Mouse (Mus musculus) thymus, postnatal 4 days (tissue): ENCODE data around the gene Actn1.
"Not testable (repeated sequence)": the region's sequence is repeated elsewhere in the genome, so short reads cannot be mapped to it uniquely, and the experiment has no call there.

ENCODE experiments used
- DNase-seq: peaks from one replicate; pipeline ENCODE4 v3.0.0; 2021

The Actn1 gene

DNA sequence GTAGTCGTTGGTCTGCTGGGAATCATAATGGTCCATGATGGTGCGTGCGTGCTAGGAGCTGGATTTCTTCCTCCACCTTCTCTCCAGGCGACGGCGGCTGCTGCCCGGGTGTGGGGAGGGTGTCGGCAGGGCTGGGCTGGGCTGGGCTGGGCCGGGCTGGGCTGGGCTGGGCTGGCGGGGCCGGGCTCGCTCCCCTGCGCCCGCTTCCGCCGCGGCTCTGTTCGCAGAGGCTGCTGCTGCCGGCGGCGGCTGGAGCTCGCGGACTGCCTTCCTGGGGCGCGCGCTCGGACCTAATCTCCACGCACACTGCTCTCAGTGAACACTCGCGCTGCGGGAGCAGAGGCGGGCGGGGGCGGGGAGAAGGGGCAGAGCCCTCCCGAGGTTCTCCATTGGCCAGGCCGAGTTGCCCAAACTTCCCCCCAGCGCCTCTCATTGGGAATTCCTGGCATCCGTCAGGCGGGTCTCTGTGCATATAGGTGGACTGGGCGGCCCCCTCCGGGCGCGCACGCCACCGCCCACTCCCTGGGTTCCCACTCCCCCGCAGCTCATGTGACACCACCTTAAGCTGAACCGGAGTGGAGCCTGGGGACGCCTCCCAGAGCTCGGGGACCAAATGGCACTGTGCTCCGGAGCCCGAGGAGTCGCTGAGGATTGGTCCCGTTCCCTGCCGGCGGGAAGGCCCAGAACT lies at the start of gene Actn1:
TSS of gene Actn1 (minus strand) at position 316 of the 688 bp plus-strand sequence.
- DNase-seq: peak; percentile 85

DNA sequence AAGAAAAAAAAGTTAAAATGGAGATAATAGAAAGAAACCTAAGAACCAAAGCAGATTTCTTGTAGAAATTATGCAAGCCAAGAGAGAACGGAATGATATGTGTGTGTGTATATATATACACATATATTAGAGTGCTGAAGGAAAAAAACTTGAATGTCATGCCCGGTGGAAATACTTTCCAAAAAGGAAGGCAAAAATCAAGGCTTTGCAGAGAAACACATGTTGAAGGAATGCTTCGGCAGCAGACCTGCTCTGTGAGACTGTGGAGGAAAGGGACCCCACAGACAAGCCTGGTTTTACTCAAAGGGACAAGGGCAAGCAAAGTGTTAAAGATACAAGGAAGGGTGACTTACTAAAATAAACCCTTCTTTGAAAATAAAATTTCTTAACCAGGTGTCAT lies 47.4 kb upstream of the Actn1 start:
- DNase-seq: no peak

DNA sequence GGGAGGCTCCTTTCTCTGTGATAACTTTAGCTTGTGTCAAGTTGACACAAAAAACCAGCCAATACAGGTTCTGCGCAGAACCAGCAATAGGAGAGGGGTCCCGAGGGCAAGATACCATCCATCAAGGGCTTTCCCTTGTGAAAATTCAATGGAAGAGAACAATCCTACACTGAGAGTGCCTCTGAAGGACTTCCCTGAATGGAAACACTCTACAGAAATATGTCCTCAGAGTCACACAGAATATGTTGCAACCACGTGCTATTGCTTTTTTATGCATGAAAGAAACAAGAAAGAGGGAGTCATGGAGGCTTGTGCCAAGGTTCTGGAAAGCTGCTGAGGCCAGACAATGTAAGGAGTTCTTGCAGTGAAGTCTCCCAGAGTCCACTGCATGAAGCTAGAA lies 44.3 kb upstream of the Actn1 start:
- no peak for DNase-seq

DNA sequence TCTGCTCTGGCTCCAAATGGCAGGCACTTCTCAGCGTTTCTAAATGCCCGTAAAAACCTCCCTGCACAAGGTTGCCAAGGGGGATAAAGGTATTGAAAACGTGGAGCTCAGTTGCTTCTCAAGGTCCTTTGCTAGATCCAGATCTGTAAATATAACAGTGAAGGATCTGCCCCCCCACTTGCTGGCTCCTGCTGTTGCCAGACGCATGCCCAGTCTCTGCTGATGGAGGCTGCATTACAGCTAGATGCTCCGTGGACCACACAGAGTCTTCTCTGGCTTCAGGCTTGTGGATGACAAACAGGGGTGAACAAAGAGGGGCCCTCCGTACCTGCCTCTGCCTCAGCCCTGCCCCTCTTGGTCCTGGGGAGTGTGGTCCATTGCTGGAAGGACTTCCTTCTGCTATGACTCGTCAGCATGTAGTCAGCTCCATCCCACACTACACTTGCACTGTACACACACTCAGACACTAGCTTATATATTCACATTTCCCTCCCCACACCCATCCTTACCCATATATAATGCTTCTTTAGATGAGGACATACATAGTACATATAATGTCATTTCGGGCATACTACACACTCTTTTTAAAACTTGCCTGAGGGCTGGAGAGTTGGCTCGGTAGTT lies 40.8 kb upstream of the Actn1 start:
- DNase-seq: no peak

DNA sequence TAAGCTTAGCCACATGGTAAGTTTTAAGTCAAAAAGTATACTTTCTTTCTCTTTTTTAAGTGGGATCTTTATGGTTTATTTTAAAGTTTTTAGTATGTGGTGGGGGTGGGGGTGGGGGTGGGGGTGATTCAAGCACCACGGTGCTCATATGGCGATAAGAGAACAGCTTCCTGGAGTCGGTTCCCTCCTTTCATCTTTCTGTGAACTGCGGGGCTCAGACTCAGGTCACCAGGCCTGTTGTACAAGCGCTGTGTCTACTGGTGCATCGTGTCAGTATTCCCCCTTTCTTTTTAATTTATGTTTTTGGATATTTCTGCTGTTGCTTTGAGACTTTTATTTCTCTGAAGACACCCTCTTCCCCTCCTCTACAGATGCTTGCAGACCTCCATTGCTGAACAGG lies 38.5 kb upstream of the Actn1 start:
- peak; percentile 41 for DNase-seq

DNA sequence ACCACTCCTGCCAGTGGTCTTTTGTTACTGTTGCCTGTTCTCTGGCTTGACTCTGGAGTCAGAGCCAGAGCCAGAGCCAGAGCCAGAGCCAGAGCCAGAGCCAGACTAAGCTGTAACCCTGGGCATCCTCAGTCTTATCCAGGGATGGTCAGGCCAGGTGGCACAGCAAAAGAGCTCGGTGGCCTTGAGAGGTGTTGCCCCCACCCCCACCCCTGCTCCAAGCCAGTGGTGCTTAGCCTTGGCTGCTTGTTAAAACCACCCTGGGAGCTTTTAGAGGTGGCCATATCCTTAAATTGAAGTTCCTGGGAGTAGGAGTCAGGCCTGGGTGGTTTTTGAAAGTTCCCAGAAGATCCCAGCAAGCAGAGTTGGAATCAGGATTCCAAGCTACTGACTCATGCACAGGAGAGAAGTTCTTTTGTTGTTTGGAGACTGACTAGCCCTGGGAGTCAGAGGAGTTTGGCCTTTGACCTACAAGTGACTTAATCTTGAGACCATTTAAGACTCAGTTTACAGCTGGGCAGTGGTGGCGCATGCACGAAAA lies 31.8 kb upstream of the Actn1 start:
- no peak for DNase-seq

DNA sequence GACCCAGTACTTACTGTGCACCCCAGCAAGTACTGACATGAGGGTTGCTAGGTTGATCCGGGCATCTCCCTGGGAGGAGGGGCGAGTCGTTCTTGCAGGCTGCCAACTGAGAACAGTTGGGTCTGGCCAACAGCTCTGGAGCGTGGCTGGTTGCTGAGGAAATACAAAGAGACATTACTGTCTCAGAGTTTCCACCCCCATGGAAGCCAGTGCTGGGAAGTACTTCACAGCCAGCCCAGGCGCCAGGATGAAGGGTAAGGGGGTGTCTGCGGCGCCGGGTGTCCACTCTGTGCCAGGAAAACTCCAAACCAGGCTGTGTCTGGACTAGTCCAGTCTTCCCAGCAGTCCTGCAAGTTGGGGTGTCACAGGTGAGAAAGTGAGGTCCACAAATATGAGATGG lies 30.8 kb upstream of the Actn1 start:
- DNase-seq: no peak

DNA sequence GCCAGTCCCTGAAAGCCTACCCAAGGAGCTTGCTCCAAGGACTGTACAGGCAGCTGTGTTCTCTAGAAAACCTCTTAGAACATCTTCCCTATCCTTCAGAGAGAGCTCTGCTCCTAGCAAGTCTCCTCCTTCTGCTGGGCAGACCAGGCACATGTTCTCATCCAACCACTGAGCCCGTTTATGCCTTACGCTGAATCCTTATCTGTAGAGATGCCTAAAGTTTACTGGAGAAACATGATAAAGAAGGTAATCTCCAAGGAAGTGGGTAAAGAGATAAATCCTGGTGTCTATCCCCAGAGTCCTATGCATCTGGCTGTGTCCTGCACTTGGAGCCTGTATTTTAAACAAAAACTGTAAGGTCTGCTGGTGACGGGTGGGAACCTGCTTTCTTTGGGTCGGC lies 30.3 kb upstream of the Actn1 start:
- no peak for DNase-seq

DNA sequence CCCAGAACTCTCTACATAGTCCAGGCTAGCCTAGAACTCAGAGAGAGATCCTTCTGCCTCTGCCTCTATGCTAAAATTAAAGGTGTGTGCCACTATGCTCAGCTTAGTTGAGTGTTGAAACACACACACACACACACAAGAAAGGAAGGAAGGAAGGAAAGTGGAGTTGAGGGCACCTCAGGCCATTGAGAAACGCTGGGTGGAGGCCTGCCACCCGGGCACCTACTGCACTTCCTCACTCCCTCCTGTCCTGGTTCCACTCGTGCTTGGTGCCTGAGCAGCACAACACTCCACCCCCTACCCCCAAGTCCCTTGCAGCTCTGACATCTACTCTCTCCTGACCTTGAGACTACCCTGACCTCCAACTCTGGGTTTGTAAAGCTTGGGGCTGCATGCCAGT lies 29.6 kb upstream of the Actn1 start:
- DNase-seq: no peak

DNA sequence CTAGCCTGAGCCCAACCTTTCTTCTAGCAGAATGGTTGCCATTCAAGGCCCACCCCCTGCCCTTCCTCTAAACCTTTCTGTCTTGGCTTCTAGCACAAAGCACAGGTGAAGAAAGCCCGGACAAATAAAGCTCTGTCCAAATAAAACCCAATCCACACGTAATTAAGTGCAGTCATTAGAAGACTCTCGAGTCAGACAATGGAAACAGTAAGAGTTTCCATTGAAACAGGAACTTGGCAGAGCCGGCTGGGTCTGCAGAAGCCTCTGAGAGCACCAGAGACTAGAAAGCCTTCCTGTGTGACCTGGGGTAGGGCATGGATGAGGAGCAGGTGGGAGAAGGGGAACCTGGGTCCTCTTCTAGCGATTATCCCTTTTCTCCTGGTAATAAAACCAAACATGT lies 25.7 kb upstream of the Actn1 start:
- no peak for DNase-seq

DNA sequence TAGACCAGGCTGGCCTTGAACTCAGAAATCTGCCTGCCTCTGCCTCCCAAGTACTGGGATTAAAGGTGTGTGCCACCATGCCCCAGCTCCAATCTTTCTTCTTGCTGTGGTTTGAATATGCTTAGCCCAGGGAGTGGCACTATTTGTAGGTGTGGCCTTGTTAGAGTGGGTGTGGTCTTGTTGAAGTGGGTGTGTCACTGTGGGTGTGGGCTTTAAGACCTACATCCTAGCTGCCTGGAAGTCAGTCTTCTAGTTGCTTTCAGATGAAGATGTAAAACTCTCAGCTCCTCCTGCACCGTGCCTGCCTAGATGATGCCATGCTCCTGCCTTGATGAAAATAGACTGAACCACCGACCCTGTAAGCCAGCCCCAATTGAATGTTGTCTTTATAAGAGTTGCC lies 24.1 kb upstream of the Actn1 start:
- DNase-seq: not testable (repeated sequence)

DNA sequence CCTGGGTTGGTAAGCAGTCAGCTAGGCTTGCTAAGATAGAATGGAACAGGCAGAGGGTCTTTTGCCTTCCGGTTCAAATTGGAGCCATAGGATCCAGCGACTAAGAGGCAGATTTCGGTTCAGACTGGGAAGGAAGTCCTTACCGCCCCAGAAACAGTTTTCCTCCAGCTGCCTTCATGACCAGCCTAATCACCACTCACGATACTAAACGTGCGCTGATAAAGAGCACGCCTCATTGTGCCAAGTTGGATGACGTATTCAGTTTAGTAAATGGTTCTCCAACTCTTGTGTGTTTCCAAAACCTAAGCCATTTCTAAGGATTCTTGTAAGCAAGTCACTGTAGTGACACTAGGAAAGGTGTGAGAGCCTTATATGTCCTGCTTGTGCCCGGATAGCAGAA lies 18.7 kb upstream of the Actn1 start:
- DNase-seq: no peak

DNA sequence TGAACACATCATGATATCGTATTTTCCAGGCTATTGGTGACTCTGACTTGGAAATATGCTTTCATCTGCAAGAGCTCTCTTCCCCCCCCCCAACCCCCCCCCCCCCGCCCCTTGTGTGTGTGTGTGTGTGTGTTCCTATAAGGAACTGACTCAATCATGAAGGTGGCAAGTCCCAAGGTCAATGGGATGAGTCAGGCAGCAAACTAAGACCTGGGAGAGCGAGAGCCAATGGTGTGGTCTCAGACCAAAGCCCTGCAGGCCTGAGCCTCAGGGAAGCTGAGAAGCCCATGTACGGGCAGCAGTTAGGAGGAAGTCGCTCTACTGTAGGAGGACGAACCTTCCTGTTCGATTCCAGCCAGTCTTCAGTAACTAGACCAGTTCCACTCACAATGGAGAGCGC lies 17.3 kb upstream of the Actn1 start:
- no peak for DNase-seq

DNA sequence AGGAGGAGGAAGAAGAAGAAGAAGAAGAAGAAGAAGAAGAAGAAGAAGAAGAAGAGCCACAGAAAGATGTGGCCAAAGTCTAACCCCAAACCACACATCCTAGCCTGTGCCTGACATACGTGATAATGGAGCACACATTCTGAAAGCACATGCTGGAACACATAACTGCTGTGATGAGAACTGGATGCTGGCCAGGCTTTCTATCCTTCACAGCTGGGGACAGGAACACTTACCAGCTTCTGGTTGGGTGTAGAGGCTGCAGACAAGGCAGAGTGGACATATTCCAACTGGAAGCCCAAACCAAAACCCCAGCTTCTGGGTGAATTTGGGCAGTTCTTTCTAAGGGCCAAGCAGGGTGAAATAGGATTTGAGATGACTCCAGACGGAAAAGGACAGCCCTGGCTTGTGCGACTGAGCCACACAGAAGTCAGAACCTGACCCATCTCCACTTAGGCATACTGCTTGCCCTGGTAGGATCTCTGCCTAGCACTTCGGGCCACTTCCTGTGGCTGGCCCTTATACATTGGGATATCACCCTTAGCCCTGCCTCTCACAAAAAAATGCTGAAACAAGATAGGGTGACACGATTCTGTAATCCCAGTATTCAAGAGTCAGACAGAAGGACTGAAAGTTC lies 15.1 kb upstream of the Actn1 start:
- DNase-seq: no peak

DNA sequence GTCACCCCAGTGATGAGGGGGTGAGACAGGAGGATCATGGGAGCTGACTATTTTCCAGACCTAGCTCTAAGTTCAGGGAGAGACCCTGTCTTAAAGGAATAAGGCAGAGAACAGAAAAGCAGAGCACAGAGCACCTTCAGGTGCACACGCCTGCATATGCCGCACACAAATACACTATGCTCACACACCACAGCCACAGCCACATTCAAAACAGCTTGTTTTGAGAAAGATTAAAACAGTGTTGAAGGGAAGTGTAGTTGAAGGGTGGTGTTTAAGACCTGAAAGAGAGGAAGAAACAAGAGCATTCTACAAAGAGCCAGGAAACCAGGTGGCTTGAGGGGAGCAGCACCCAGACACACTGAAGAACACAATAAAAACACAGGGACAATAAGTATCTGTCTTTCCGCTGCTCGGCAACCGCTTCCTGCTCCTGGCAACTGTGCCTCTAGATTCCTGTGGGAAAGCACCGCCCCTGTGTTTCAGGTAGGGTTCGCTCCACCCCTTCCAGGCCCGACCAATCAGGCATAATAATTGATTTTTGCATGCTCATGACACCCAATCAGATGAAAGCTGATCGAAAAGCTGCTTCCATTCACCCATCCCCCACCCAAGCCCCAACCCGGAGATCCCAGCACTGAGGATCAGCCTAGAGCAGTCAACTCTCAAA lies 13.0 kb upstream of the Actn1 start:
- peak; percentile 83 for DNase-seq

DNA sequence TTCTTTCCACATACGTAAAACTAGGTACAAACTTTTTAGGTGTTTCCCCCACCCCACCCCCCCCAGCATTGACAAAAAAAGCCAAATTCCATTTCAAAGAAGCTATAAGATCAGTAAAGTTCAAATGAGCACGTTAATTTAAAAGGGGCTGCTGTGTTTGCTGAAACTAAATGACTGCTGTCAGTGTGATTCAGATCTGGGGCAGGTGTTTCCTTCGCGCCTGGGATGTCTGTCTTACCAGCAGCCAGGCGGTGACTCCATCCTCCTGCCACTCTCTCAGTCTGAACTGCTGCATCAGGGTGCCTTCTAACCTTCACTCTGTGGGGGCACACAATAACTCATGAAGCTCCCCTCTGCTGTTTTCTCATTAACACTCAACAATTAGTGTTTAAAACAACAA lies 11.6 kb upstream of the Actn1 start:
- DNase-seq: peak; percentile 75

DNA sequence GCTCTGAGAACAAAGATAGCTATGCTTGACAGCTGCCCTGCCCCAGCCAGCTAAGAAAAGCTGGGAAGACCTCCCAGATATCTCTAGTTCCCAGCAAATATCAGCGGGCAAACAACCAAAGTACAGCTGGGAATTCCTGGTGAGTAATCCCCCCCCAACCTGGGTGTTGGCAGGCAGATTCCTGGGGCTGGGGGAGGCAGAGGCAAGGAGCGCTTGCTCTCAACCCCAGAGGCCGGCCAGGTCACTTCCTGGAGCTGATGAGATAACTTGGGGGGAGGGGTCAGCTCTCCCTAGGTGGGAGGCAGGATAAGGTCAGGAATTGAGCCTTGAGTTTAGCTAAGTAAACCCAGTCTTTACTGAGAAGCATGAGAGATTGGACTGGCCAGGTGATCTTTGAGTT lies 10.8 kb upstream of the Actn1 start:
- DNase-seq: peak; percentile 45

DNA sequence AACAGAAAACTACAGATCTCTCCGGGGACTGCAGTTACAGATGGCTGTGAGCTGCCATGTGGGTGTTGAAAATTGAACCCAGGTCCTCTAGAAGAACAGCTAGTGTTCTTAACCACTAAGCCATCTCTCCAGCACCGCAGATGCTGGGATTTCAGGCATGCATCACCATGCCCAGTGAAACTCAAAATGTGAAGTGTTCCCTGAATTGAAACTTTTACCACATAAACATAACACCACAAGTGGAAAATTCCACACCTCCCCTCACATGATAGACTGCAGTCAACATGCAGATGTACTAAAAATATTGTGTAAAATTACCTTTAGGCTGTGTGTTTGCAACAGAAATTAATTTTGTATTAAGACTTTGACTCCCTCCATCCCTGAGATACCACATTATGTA lies 9.1 kb upstream of the Actn1 start:
- no peak for DNase-seq

DNA sequence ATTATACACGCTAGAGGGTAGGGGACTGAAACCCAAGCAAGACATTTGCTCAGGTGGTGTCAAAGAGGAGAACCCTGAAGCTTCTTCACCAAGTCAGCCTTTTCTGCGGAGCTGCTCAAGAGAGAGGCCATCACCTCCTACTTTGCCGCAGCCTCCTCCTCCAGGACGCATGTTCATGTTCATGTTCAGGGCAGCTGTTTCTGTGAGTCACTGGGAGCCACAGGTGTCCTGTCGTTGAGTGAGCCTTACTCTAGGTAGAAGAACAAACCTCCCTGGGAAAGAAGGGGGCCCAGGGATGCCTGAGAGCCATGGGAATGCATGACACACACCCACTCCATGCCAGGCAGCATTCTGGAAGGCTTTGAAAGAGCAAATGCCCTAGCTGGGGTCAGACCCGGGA lies 7.8 kb upstream of the Actn1 start:
- peak; percentile 41 for DNase-seq

DNA sequence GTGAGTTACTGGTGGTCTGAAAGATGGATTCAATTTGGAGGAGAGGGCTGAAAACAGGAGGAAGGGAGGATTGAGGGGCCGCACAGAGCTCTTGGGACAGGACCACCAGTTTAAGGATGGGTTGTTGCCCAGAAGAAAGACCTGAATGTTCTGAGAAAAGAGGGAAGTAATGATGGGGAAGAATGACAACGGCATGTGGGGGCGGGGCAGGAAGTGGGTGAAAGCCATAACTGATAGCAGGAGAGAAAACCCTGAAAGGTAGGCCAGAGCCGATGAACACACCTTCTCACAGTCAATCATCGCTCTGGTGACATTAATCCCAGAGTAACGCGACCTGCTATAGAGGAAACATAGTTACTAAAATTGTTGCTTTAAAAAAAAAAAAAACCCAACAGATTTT lies 4.2 kb upstream of the Actn1 start:
- peak; percentile 80 for DNase-seq

DNA sequence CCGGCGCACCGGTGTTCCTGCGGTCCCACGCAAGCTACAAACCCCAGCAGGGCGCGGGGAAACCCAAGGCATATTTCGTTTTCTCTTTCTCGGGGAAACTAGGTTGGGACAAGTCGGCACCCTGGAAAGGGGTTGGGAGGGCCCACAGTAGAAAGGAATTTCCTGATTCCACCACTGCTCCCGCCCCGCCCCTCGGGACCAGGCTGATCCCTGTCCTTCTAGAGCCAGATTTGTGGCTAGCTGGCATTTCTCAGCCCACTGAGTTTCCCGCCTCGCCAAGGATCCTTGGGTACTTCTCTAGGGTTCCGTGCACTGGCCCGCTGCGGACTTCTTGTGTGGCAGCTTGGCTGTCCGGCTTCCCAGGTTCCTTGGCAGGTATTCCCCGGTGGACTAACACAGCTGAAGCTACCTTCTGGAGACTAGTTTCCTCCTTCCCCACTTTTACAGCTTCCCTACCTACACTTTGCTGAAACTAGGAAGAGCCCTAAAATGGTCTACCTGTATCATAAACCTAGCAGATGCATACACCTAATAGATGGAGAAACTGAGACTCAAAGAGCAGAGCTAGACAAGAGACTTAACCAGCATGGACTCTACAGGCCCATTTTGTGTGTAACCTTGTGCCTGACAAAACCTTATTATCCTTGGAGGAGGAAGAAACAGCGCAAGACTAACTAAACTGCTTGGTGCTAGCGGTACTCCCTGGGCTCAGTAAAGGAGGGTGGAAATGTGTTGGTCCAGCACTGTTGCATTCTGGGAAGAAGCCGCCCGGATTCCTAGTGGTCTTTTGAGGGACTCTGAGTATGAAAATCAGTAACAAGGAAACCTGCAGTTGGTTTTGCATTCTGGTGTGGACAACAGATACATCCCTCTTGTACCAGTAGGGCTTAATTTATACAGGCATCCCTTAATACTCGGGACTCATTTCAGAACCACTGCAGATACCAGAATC lies 849 bp upstream of the Actn1 start:
- DNase-seq: no peak

DNA sequence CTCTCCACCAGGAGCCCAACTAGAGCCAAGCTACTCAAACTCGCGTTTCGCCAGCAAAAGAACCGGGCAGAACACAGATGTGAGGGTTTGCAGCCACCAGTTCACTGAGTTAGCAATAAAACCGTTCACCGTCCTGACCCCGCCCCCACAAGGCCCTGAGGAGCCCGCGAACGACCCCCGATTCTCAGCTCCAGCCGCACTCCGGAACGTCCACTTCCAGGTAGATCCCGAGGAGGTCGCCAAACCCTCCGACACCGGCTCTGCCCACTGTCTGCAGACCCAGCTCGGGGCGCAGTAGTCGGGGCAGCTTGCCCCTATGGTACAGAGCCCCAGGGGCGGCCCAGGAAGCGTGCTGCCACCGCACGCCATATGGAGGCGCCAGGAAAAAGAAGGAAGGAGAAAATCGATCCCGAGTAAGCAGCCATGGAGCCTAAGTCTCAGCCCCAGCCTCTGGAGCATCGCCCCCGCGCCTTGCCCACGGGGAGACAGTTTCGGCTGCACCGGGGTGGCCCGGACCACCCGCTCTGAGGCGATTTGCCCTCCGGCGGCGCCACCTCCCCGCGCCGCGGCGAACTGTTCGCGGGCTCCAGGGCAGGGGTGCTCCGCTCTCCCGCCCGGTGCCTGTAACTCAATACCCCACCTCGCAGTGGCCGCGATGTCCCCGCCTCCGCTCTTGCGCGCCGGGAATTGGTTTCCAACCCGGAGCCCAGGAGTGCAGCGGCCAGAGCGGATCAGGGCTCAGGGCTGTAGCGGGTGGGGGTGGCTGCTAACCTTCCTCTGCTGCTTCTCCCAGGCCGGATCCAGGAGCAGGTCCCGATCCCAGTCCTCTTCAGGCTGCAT lies 735 bp downstream of the Actn1 start:
- DNase-seq: peak; percentile 87
